Mouse (Mus musculus) splenic B cell, adult 2 months (primary cell): Measurements from ENCODE around the gene Psma1.

Experiments used
- DNase-seq: peaks from one replicate; pipeline ENCODE4 v3.0.0-alpha.2; 2011; ENCODE audit warnings: low read depth, low spot score
- H3K27me3 ChIP-seq: 2 replicates; pipeline ENCODE4 v1.6.1; 2012; ENCODE audit warnings: mild to moderate bottlenecking, low read length, moderate library complexity, mixed read lengths; ENCODE audit not compliant: control insufficient read depth, poor library complexity, insufficient read depth, severe bottlenecking
- H3K36me3 ChIP-seq: 2 replicates; pipeline ENCODE4 v1.6.1; 2012; ENCODE audit warnings: mild to moderate bottlenecking, low read length, moderate library complexity, mixed read lengths; ENCODE audit not compliant: control insufficient read depth, poor library complexity, insufficient read depth, severe bottlenecking

Gene Psma1

DNA sequence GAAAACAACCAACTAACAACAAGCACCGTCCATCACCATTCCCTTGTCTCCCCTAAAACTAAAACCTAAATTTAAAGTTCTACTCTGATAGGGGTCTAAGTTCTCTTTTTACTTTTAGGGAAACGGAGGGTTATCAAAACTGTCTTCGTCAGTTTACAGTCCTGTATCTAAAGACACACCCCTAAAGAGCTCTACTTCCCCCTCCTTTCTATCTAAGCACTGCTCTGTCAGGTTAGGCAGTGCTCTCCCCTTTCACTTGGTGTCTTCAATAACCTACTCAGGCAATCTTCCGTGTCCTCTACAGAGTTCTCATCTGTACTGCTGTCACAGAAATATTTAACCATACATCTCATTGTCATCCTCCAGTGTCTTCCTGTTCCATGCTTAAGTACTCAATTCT lies 55.5 kb downstream of the Psma1 start:
- peaks cover 14% of the 10 kb centered on the region for H3K36me3 ChIP-seq
- no peak for DNase-seq
- H3K27me3 ChIP-seq, result no peaks in the 10 kb centered on the region

DNA sequence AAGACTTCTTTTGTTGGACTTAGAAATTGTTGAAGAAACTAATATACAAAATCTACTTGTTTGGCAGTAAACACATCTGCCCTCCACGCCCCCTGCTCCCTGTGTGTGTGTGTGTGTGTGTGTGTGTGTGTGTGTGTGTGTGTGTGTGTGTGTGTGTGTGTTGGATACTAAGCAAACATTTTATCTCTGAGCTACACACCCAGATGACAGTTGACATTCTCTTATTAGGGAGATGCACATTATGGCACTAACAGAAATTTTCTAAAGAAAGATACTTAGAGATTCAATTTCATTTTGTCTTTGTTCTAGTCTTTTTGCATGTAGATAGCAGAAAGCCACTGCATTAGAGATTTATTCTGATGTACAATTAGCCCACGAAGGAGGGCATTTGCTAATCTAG lies 59.0 kb downstream of the Psma1 start:
- DNase-seq, result no peak
- H3K27me3 ChIP-seq, result no peaks in the 10 kb centered on the region
- H3K36me3 ChIP-seq, result peaks cover 10% of the 10 kb centered on the region
